Mouse (Mus musculus) liver, embryonic 16.5 days (tissue): ENCODE data around the gene Tent4a. TPM values are rescaled to one million over a fixed set of nuclear protein-coding genes. Genes with fewer than 3 reads are reported as not detected.

Source experiments
- ATAC-seq: fragments of 200-750 bp; cut with Nextera tagmentation; 2 replicates; pipeline ENCODE4 v1.8.0; 2017; ENCODE audit warnings: low read depth, mild to moderate bottlenecking, moderate number of reproducible peaks, moderate library complexity
- H3K27ac ChIP-seq: fragments of 300-500 bp; sonication (generic); 2 replicates; pipeline ENCODE4 v1.5.1; 2014; ENCODE audit warnings: mild to moderate bottlenecking, low read length
- H3K27me3 ChIP-seq: fragments of 300-500 bp; sonication (generic); 2 replicates; pipeline ENCODE4 v1.6.1; 2014; ENCODE audit warnings: low read depth, low read length, mixed read lengths; ENCODE audit not compliant: control insufficient read depth, insufficient read depth
- H3K36me3 ChIP-seq: fragments of 300-500 bp; sonication (generic); 2 replicates; pipeline ENCODE4 v1.6.1; 2014; ENCODE audit warnings: mild to moderate bottlenecking; ENCODE audit not compliant: control insufficient read depth, insufficient read depth
- H3K4me1 ChIP-seq: fragments of 300-500 bp; sonication (generic); 2 replicates; pipeline ENCODE4 v1.6.1; 2014; ENCODE audit warnings: low read depth, low read length, mixed read lengths; ENCODE audit not compliant: control insufficient read depth
- H3K4me2 ChIP-seq: fragments of 300-500 bp; sonication (generic); 2 replicates; pipeline ENCODE4 v1.6.1; 2014; ENCODE audit warnings: low read depth, low read length, mixed read lengths
- H3K4me3 ChIP-seq: fragments of 300-500 bp; sonication (generic); 2 replicates; pipeline ENCODE4 v1.5.1; 2014; ENCODE audit warnings: low read depth, mild to moderate bottlenecking, low read length
- H3K9ac ChIP-seq: fragments of 300-500 bp; sonication (generic); 2 replicates; pipeline ENCODE4 v1.6.1; 2014; ENCODE audit warnings: low read depth, low read length
- H3K9me3 ChIP-seq: fragments of 300-500 bp; sonication (generic); replicated peaks from 2 replicates; pipeline ENCODE4 v1.6.1; 2016; ENCODE audit warnings: low read length; ENCODE audit not compliant: control insufficient read depth
- WGBS: fragments of 180-500 bp; shearing (Covaris S2); extraction: QIAGEN DNeasy Blood & Tissue Kit; methylation state at CpG from one replicate; pipeline ENCODE4 v1.1.7; 2014; ENCODE audit not compliant: insufficient replicate concordance; 5-methylcytosine and 5-hydroxymethylcytosine counted together
- polyA plus RNA-seq: library from polyadenylated mRNA; unstranded; fragments of >200 nt; fragmentation: Nextera tagmentation; extraction: Ambion mirVana; gene quantifications from 2 replicates; pipeline ENCODE4 v1.2.1, GENCODE M21; 2015

The Tent4a gene
- polyA plus RNA-seq, 1 experiment from 2014 or later: 1.5 TPM

GRCm38 (mm10) chr13:69538327-69538726, 3.9 kb upstream of the Tent4a start:
- H3K27ac ChIP-seq: no peak overlapping the region
- H3K27me3 ChIP-seq: no peaks in the 10 kb centered on the region
- H3K36me3 ChIP-seq: no peaks in the 10 kb centered on the region
- no peaks in the 10 kb centered on the region for H3K9me3 ChIP-seq
- 31% methylated on average over 4 of the region's 4 CpGs for WGBS
- no peak overlapping the region for H3K4me2 ChIP-seq
- H3K4me1 ChIP-seq: peaks cover 17% of the 10 kb centered on the region
- no peak overlapping the region for H3K9ac ChIP-seq
- H3K4me3 ChIP-seq: no peak overlapping the region
- ATAC-seq: no peak

- no peak overlapping the region for H3K4me3 ChIP-seq
- H3K36me3 ChIP-seq: no peaks in the 10 kb centered on the region
- 73% methylated on average over 7 of the region's 7 CpGs for WGBS
- no peaks in the 10 kb centered on the region for H3K9me3 ChIP-seq
- peaks cover 22% of the 10 kb centered on the region for H3K4me1 ChIP-seq
- H3K27ac ChIP-seq: no peak overlapping the region
- no peak overlapping the region for H3K4me2 ChIP-seq
- ATAC-seq: no peak
- H3K27me3 ChIP-seq: no peaks in the 10 kb centered on the region
- H3K9ac ChIP-seq: no peak overlapping the region
Observed at GRCm38 (mm10) chr13:69537366-69537765, 2.9 kb upstream of the Tent4a start.

- Histone ChIP-seq H3K4me1 (peaks cover 36% of the 10 kb centered on the region), H3K9ac (peak overlapping the region; percentile 85), H3K4me2 (peak overlapping the region; percentile 96), H3K27me3 (no peaks in the 10 kb centered on the region), H3K4me3 (no peak overlapping the region; the same call in 1 of the 2 replicates), H3K36me3 (no peaks in the 10 kb centered on the region), H3K9me3 (no peaks in the 10 kb centered on the region), H3K27ac (peak overlapping the region; percentile 88)
- ATAC-seq: no peak
- 64% methylated on average over 4 of the region's 4 CpGs for WGBS
Observed at GRCm38 (mm10) chr13:69536021-69536420, 1.6 kb upstream of the Tent4a start.

- peaks cover 47% of the 10 kb centered on the region for H3K4me1 ChIP-seq
Observed at GRCm38 (mm10) chr13:69534654-69535551, 486 bp upstream of the Tent4a start.

GRCm38 (mm10) chr13:69533405-69534333, 748 bp downstream of the Tent4a start, which contains the start of gene Nsun2:
Gene Nsun2, plus strand, starts transcription at chr13:69533746.
- WGBS: under 1% methylated on average over 128 of the region's 155 CpGs
- peak within 1 kb of the TSS; percentile 84 for H3K4me2 ChIP-seq

More at GRCm38 (mm10) chr13:69534654-69535551, 486 bp upstream of the Tent4a start:
- no peaks in the 10 kb centered on the region for H3K27me3 ChIP-seq
- no peaks in the 10 kb centered on the region for H3K36me3 ChIP-seq
- no peaks in the 10 kb centered on the region for H3K9me3 ChIP-seq
- H3K9ac ChIP-seq: peak overlapping the region; percentile 91
- peak overlapping the region; percentile 95 for H3K27ac ChIP-seq
- 0% methylated on average over 70 of the region's 86 CpGs for WGBS
- peak overlapping the region; percentile 96 for H3K4me2 ChIP-seq
- peak; percentile 89 for ATAC-seq
- H3K4me3 ChIP-seq: peak overlapping the region; percentile 79

GRCm38 (mm10) chr13:69532893-69533404, 1.5 kb downstream of the Tent4a start:
- H3K9me3 ChIP-seq: no peaks in the 10 kb centered on the region
- H3K27me3 ChIP-seq: no peaks in the 10 kb centered on the region
- H3K4me3 ChIP-seq: peak overlapping the region; percentile 79
- peak overlapping the region; percentile 91 for H3K9ac ChIP-seq
- no peak for ATAC-seq
- WGBS: 3% methylated on average over 9 of the region's 9 CpGs
- no peaks in the 10 kb centered on the region for H3K36me3 ChIP-seq
- H3K4me2 ChIP-seq: peak overlapping the region; percentile 84
- peak overlapping the region; percentile 95 for H3K27ac ChIP-seq
- peaks cover 52% of the 10 kb centered on the region for H3K4me1 ChIP-seq

More at GRCm38 (mm10) chr13:69533405-69534333, 748 bp downstream of the Tent4a start, which contains the start of gene Nsun2:
- peak within 1 kb of the TSS; percentile 79 for H3K4me3 ChIP-seq
- no peaks in the 10 kb centered on the region for H3K27me3 ChIP-seq
- no peaks in the 10 kb centered on the region for H3K36me3 ChIP-seq
- H3K27ac ChIP-seq: peak within 1 kb of the TSS; percentile 95
- no peaks in the 10 kb centered on the region for H3K9me3 ChIP-seq
- H3K4me1 ChIP-seq: peaks cover 50% of the 10 kb centered on the region
- H3K9ac ChIP-seq: peak within 1 kb of the TSS; percentile 91
- peak; percentile 47 for ATAC-seq

- Histone ChIP-seq H3K4me2 (peak overlapping the region; percentile 84), H3K36me3 (no peaks in the 10 kb centered on the region), H3K9ac (peak overlapping the region; percentile 91), H3K4me1 (peaks cover 56% of the 10 kb centered on the region), H3K27me3 (no peaks in the 10 kb centered on the region), H3K27ac (0 out of 2 replicates have a peak overlapping the region, but pooled peaks have one; percentile 17), H3K4me3 (peak overlapping the region; percentile 79), H3K9me3 (no peaks in the 10 kb centered on the region)
- no peak for ATAC-seq
- WGBS: 20% methylated on average over 14 of the region's 14 CpGs
Observed at GRCm38 (mm10) chr13:69532101-69532892, 2.1 kb downstream of the Tent4a start.

- no peaks in the 10 kb centered on the region for H3K36me3 ChIP-seq
- peaks cover 62% of the 10 kb centered on the region for H3K4me1 ChIP-seq
- no peak overlapping the region for H3K27ac ChIP-seq
Observed at GRCm38 (mm10) chr13:69531431-69531830, 3.0 kb downstream of the Tent4a start.

More at GRCm38 (mm10) chr13:69531431-69531830, 3.0 kb downstream of the Tent4a start:
- H3K27me3 ChIP-seq: no peaks in the 10 kb centered on the region
- WGBS: 51% methylated on average over 6 of the region's 6 CpGs
- peak overlapping the region; percentile 84 for H3K4me2 ChIP-seq
- H3K4me3 ChIP-seq: peak overlapping the region; percentile 79
- H3K9me3 ChIP-seq: no peaks in the 10 kb centered on the region
- peak overlapping the region; percentile 39; the same call in 1 of the 2 replicates for H3K9ac ChIP-seq
- ATAC-seq: no peak
